Mouse (Mus musculus) forebrain, embryonic 15.5 days (tissue): Measurements from ENCODE around the gene Jtb. TPM values are rescaled to one million over a fixed set of nuclear protein-coding genes. Genes with fewer than 3 reads are reported as not detected.
"Not testable (repeated sequence)": the region's sequence is repeated elsewhere in the genome, so short reads cannot be mapped to it uniquely, and the experiment has no call there.

Experiments
- ATAC-seq: fragments of 200-750 bp; cut with Nextera tagmentation; replicated peaks from 2 replicates; pipeline ENCODE4 v1.8.0; 2017; ENCODE audit warnings: mild to moderate bottlenecking, moderate TSS enrichment, moderate library complexity
- H3K27ac ChIP-seq: fragments of 300-500 bp; sonication (generic); replicated peaks from 2 replicates; pipeline ENCODE4 v1.5.1; 2015; ENCODE audit warnings: mild to moderate bottlenecking, inconsistent platforms
- H3K27me3 ChIP-seq: fragments of 300-500 bp; sonication (generic); 2 replicates; pipeline ENCODE4 v1.6.1; 2015; ENCODE audit warnings: inconsistent platforms
- H3K36me3 ChIP-seq: fragments of 300-500 bp; sonication (generic); 2 replicates; pipeline ENCODE4 v1.6.1; 2015; ENCODE audit warnings: mild to moderate bottlenecking, inconsistent platforms
- H3K4me1 ChIP-seq: fragments of 300-500 bp; sonication (generic); 2 replicates; pipeline ENCODE4 v1.6.1; 2015; ENCODE audit warnings: inconsistent platforms
- H3K4me2 ChIP-seq: fragments of 300-500 bp; sonication (generic); replicated peaks from 2 replicates; pipeline ENCODE4 v1.6.1; 2015; ENCODE audit warnings: mild to moderate bottlenecking, inconsistent platforms
- H3K4me3 ChIP-seq: fragments of 300-500 bp; sonication (generic); 2 replicates; pipeline ENCODE4 v1.5.1; 2015; ENCODE audit warnings: mild to moderate bottlenecking, inconsistent platforms
- H3K9ac ChIP-seq: fragments of 300-500 bp; sonication (generic); replicated peaks from 2 replicates; pipeline ENCODE4 v1.6.1; 2015; ENCODE audit warnings: mild to moderate bottlenecking, inconsistent platforms
- H3K9me3 ChIP-seq: fragments of 300-500 bp; sonication (generic); 2 replicates; pipeline ENCODE4 v1.6.1; 2016; ENCODE audit warnings: inconsistent platforms
- WGBS: fragments of 180-500 bp; shearing (Covaris S2); methylation state at CpG from one replicate; pipeline ENCODE4 v1.1.7; 2015; ENCODE audit warnings: mixed read lengths; 5-methylcytosine and 5-hydroxymethylcytosine counted together
- polyA plus RNA-seq: library from polyadenylated mRNA; unstranded; fragments of >200 nt; fragmentation: Nextera tagmentation; extraction: Ambion mirVana; gene quantifications from 2 replicates; pipeline ENCODE4 v1.2.1, GENCODE M21; 2015

Gene Jtb
- polyA plus RNA-seq, 1 experiment from 2014 or later, result 110 TPM

- H3K27ac ChIP-seq, H3K9ac ChIP-seq, H3K27me3 ChIP-seq, H3K36me3 ChIP-seq, H3K9me3 ChIP-seq: not testable (repeated sequence)
- peak overlapping the region; percentile 64 for H3K4me3 ChIP-seq
- H3K4me1 ChIP-seq, result peaks cover 31% of the 10 kb centered on the region
- peak; percentile 1 for ATAC-seq
- 75% methylated on average over 1 of the region's 1 CpGs for WGBS
- 0 out of 2 replicates have a peak overlapping the region, but pooled peaks have one; percentile 73 for H3K4me2 ChIP-seq
Observed at GRCm38 (mm10) chr3:90253174-90253573, 21.8 kb downstream of the Jtb start.

GRCm38 (mm10) chr3:90253653-90254418 is 22.4 kb downstream of the Jtb start, which contains the start of gene Crtc2:
Gene Crtc2 (plus strand): TSS chr3:90254163.
- Histone ChIP-seq H3K4me2 (peak within 1 kb of the TSS; percentile 73), H3K9me3 (no peaks in the 10 kb centered on the region), H3K9ac (peak within 1 kb of the TSS; percentile 76), H3K36me3 (peaks cover 11% of the 10 kb centered on the region), H3K27ac (peak within 1 kb of the TSS; percentile 67), H3K4me1 (peaks cover 27% of the 10 kb centered on the region), H3K4me3 (peak within 1 kb of the TSS; percentile 64), H3K27me3 (no peaks in the 10 kb centered on the region)
- ATAC-seq, result peak; percentile 98
- WGBS, result 2% methylated on average over 40 of the region's 40 CpGs

DNA sequence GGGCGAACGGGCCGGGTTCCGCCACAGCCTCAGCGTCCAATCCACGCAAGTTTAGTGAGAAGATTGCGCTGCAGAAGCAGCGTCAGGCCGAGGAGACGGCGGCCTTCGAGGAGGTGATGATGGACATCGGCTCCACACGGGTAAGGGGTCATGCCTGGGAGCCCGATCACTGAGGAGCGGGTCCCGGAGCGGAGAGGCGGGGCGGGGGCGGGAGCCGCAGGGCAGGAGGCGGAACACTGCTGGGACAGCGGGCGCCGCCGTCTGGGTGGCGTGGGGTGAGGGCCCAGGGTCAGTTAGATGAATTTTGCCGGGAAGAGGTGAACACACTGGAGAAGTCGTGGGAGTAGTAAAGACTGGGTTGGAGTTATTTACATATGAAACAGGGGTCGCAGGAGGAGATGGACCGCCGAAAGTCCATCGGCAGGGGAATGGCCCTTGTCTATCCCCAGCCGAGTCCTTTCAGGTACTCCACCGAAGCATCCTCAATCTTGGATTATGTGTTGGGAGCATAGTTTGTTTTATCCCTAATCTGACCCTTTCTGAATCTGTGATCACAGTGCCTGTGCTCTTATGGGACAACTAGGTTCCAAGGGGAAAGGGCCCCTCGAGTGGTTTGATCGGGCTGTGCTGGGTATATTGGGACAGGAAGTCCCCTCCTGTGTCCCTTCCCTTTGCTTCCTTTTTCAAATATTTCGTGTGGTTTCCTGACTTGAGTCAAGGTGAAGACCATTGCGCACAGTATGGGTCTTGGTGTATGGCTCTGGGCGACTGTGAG is 23.2 kb downstream of the Jtb start:
- Histone ChIP-seq H3K27me3 (no peaks in the 10 kb centered on the region), H3K36me3 (peaks cover 19% of the 10 kb centered on the region), H3K27ac (peak overlapping the region; percentile 67), H3K4me2 (peak overlapping the region; percentile 73), H3K9ac (peak overlapping the region; percentile 76), H3K4me3 (peak overlapping the region; percentile 64), H3K9me3 (no peaks in the 10 kb centered on the region), H3K4me1 (peaks cover 20% of the 10 kb centered on the region)
- peak; percentile 57 for ATAC-seq
- WGBS, result under 1% methylated on average over 41 of the region's 41 CpGs

DNA sequence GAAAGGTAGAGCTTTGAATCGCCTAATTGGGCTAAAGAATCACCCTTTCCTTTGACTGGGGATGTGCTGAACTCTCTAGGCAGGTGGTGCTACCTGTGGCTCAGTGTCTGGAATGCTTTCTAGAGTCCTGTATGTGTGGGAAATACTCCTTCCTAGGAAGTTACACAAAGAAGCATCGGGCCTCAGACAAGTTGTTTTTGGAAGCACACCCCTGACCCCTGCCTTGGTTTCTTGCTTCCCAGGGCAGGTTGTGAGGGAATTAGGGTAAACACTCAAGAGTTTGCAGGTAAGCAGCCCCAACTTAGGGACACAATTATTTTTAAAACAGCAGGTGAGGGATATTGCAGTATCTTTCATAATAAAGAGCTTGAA is 23.8 kb downstream of the Jtb start:
- WGBS, result 21% methylated on average over 2 of the region's 2 CpGs
- Histone ChIP-seq H3K4me2 (peak overlapping the region; percentile 73), H3K27me3 (no peaks in the 10 kb centered on the region), H3K4me1 (peaks cover 19% of the 10 kb centered on the region), H3K27ac (0 out of 2 replicates have a peak overlapping the region, but pooled peaks have one; percentile 67), H3K4me3 (peak overlapping the region; percentile 64), H3K36me3 (peaks cover 25% of the 10 kb centered on the region), H3K9ac (peak overlapping the region; percentile 76), H3K9me3 (no peaks in the 10 kb centered on the region)
- no peak for ATAC-seq

DNA sequence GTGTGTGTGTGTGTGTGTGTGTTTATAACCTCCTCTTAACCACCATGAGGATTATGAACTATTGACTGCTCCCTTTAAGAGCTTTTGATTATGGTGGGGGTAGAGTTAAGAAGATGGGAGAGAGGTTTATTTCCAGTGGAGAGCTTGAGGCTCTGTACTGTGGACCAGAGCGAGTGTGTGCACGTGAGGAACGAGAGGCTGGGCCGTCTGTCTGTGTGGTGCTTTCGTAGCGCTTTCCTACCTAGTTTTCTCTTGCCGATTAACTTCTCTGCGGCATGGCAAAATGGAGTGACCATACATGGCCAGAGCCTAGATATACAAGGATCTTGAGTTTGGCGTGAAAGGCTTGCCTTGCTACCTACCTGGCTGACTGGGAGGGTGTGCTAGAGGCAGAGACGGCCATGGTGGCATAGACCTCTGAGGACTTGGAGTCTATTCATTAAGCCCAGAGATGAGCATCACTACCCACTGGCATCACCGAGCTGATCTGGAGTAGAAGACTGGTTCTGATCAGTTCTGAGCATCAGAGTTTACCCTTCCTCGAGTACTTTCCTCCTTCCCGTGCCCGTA is 24.5 kb downstream of the Jtb start:
- no peaks in the 10 kb centered on the region for H3K27me3 ChIP-seq
- no peak overlapping the region for H3K27ac ChIP-seq
- H3K4me2 ChIP-seq, result no peak overlapping the region
- H3K4me1 ChIP-seq, result peaks cover 19% of the 10 kb centered on the region
- 95% methylated on average over 14 of the region's 14 CpGs for WGBS
- peaks cover 27% of the 10 kb centered on the region for H3K36me3 ChIP-seq
- no peak for ATAC-seq
- 0 out of 2 replicates have a peak overlapping the region, but pooled peaks have one; percentile 64 for H3K4me3 ChIP-seq
- no peaks in the 10 kb centered on the region for H3K9me3 ChIP-seq
- no peak overlapping the region for H3K9ac ChIP-seq

DNA sequence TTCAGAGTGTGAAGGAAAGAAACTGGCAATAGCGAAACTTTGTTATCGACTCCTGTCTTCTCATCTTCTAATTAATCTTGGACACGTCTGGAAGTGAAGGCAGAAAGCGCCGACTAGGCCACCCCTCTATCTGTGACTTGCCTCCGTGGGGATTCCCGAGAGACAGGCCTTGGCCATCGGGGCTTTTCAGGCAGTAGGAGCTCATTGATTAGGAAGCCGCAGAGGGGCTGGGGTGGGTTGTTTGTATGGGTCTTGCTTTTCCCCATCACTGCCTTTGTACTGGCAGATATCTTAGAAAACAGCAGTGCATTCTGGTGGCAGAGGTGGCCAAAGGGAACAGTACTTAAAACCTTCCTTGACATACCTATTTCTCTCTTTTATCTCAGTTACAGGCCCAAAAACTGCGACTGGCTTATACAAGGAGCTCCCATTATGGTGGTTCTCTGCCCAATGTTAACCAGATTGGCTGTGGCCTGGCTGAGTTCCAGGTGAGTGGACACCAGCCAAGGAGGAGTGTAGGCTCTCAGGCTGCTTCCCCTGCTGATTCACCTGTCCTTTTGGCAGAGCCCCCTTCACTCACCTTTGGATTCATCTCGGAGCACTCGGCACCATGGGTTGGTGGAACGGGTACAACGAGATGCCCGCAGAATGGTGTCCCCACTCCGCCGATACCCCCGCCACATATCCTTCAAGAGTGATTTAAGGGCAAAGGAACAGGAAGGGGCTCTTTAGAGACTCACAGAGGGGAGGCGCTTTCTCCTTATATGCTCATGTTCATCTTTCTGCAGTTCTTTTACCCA is 25.5 kb downstream of the Jtb start:
- Histone ChIP-seq H3K4me2 (no peak overlapping the region), H3K9ac (no peak overlapping the region), H3K9me3 (no peaks in the 10 kb centered on the region), H3K4me1 (peaks cover 19% of the 10 kb centered on the region), H3K4me3 (no peak overlapping the region), H3K27me3 (no peaks in the 10 kb centered on the region), H3K36me3 (peaks cover 37% of the 10 kb centered on the region), H3K27ac (no peak overlapping the region)
- WGBS, result 94% methylated on average over 19 of the region's 19 CpGs
- no peak for ATAC-seq

DNA sequence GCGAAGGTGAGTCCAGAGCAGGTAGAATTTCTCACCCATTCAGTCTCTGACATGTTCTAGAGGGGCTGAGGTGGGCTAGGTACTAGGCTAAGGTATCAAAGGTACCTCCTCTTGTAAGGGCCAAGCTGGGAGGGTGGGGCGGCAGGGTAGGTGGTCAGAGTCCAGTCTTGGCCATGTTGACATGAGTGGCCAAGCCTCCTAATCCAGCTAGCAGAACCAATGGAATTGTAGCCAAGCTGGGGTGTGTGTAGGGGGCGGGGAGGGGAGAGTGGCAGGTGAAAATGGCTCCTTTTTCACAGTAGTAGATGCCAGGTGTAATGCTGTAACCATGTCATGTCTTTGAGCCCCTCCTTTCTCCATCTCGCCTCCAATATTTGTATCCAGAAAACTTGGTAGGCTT is 27.1 kb downstream of the Jtb start:
- WGBS, result 91% methylated on average over 4 of the region's 4 CpGs
- Histone ChIP-seq H3K4me1 (peaks cover 19% of the 10 kb centered on the region), H3K36me3 (peaks cover 48% of the 10 kb centered on the region), H3K9ac (no peak overlapping the region), H3K9me3 (no peaks in the 10 kb centered on the region), H3K4me2 (no peak overlapping the region), H3K4me3 (no peak overlapping the region), H3K27me3 (no peaks in the 10 kb centered on the region), H3K27ac (no peak overlapping the region)
- no peak for ATAC-seq

DNA sequence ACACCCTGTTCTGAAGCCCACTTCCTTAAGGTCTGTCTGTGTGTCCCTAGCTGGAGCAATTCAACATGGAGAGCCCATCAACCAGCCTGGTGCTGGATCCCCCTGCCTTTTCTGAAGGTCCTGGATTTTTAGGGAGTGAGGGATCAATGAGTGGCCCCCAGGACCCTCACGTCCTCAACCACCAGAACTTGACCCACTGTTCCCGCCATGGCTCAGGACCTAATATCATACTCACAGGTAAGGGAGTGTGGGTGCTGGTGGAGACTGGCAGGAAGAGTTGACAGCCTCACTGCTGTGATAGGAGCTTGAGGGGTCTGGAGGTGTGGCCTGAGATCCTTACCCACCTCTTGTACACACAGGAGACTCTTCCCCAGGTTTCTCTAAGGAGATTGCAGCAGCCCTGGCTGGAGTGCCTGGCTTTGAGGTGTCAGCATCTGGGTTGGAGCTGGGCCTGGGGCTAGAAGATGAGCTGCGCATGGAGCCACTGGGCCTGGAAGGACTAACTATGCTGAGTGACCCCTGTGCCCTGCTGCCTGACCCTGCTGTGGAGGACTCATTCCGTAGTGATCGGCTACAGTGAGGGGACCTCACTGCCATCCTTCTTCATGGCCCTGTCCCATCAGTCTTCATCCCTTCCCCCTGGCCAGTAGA is 31.8 kb downstream of the Jtb start:
- no peak overlapping the region for H3K27ac ChIP-seq
- ATAC-seq, result no peak
- no peaks in the 10 kb centered on the region for H3K27me3 ChIP-seq
- no peak overlapping the region for H3K9ac ChIP-seq
- peaks cover 54% of the 10 kb centered on the region for H3K36me3 ChIP-seq
- H3K9me3 ChIP-seq, result no peaks in the 10 kb centered on the region
- WGBS, result 93% methylated on average over 5 of the region's 5 CpGs
- peaks cover 12% of the 10 kb centered on the region; the same call in 1 of the 2 replicates for H3K4me1 ChIP-seq
- H3K4me3 ChIP-seq, result no peak overlapping the region
- H3K4me2 ChIP-seq, result no peak overlapping the region

DNA sequence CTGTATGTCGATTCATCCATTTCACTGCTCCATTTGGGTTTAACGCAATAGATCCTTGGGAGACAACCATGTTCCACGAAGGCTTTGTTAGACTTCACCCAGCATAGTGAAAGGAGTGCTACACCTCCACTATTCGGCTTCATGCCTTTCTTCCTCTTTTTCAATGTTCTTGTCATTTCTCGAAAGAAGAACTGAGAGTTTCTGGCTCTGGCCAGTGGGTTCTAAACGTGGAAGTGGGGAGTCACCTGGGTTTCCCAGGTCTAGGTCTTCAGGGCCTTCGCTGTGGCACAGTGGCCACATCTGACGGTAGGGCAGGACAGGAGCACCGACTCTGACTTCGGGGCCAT is 33.3 kb downstream of the Jtb start:
- peak overlapping the region; percentile 93 for H3K27ac ChIP-seq
- H3K27me3 ChIP-seq, result no peaks in the 10 kb centered on the region
- 35% methylated on average over 10 of the region's 10 CpGs for WGBS
- peak overlapping the region; percentile 99 for H3K4me2 ChIP-seq
- H3K9me3 ChIP-seq, result no peaks in the 10 kb centered on the region
- peaks cover 42% of the 10 kb centered on the region for H3K36me3 ChIP-seq
- no peak for ATAC-seq
- H3K4me1 ChIP-seq, result peaks cover 12% of the 10 kb centered on the region; the same call in 1 of the 2 replicates
- peak overlapping the region; percentile 89 for H3K9ac ChIP-seq
- peak overlapping the region; percentile 96 for H3K4me3 ChIP-seq

GRCm38 (mm10) chr3:90265034-90265931 is 33.9 kb downstream of the Jtb start, which contains the start of gene Dennd4b:
Gene Dennd4b (plus strand): TSS chr3:90265185.
- peaks cover 12% of the 10 kb centered on the region; the same call in 1 of the 2 replicates for H3K4me1 ChIP-seq
- peak; percentile 82 for ATAC-seq
- under 1% methylated on average over 75 of the region's 87 CpGs for WGBS
- peak within 1 kb of the TSS; percentile 89 for H3K9ac ChIP-seq
- H3K36me3 ChIP-seq, result peaks cover 36% of the 10 kb centered on the region
- H3K9me3 ChIP-seq, result no peaks in the 10 kb centered on the region
- peak within 1 kb of the TSS; percentile 93 for H3K27ac ChIP-seq
- peak within 1 kb of the TSS; percentile 96 for H3K4me3 ChIP-seq
- peak within 1 kb of the TSS; percentile 99 for H3K4me2 ChIP-seq
- no peaks in the 10 kb centered on the region for H3K27me3 ChIP-seq
